Mouse (Mus musculus): ENCODE measurements around the gene Rell1. TPM values are rescaled to one million over a fixed set of nuclear protein-coding genes. Genes with fewer than 3 reads are reported as not detected.

Rell1 gene
- polyA plus RNA-seq, 1 experiment from 2014 or later = 24.0 TPM

GRCm38 (mm10) chr5:63949195-63949594, 19.5 kb downstream of the Rell1 start:
- Histone ChIP-seq H3K4me3 (replicated peaks) (no peak overlapping the region), H3K36me3 (no peaks in the 10 kb centered on the region), H3K27ac (peak overlapping the region; percentile 61), H3K4me2 (no peak overlapping the region), H3K9ac (no peak overlapping the region), H3K4me1 (peaks cover 61% of the 10 kb centered on the region), H3K27me3 (no peaks in the 10 kb centered on the region), H3K9me3 (replicated peaks) (no peaks in the 10 kb centered on the region)
- WGBS = 13% methylated on average over 3 of the region's 3 CpGs
- ATAC-seq (replicated peaks; ENCODE audit: low FRiP score) = peak; percentile 63; the same call in 1 of the 2 replicates

- H3K9me3 ChIP-seq (replicated peaks) = no peaks in the 10 kb centered on the region
Measured at GRCm38 (mm10) chr5:63947526-63947925, 21.2 kb downstream of the Rell1 start.

GRCm38 (mm10) chr5:63943291-63943690, 25.4 kb downstream of the Rell1 start:
- Histone ChIP-seq H3K27ac (no peak overlapping the region), H3K27me3 (no peaks in the 10 kb centered on the region), H3K4me2 (no peak overlapping the region), H3K9me3 (replicated peaks) (no peaks in the 10 kb centered on the region), H3K4me3 (replicated peaks) (no peak overlapping the region), H3K4me1 (peaks cover 14% of the 10 kb centered on the region), H3K9ac (no peak overlapping the region), H3K36me3 (no peaks in the 10 kb centered on the region)
- ATAC-seq (replicated peaks; ENCODE audit: low FRiP score) = no peak
- 91% methylated on average over 9 of the region's 9 CpGs for WGBS

More at GRCm38 (mm10) chr5:63947526-63947925, 21.2 kb downstream of the Rell1 start:
- no peak overlapping the region for H3K27ac ChIP-seq
- H3K4me2 ChIP-seq = no peak overlapping the region
- H3K4me1 ChIP-seq = peaks cover 48% of the 10 kb centered on the region
- no peaks in the 10 kb centered on the region for H3K27me3 ChIP-seq
- 60% methylated on average over 8 of the region's 8 CpGs for WGBS
- no peaks in the 10 kb centered on the region for H3K36me3 ChIP-seq
- no peak overlapping the region for H3K4me3 ChIP-seq (replicated peaks)
- ATAC-seq (replicated peaks; ENCODE audit: low FRiP score) = no peak
- H3K9ac ChIP-seq = no peak overlapping the region

GRCm38 (mm10) chr5:63941891-63942290, 26.8 kb downstream of the Rell1 start:
- 67% methylated on average over 5 of the region's 5 CpGs for WGBS
- Histone ChIP-seq H3K27ac (no peak overlapping the region), H3K4me3 (replicated peaks) (no peak overlapping the region), H3K36me3 (peaks cover 4% of the 10 kb centered on the region), H3K4me2 (no peak overlapping the region), H3K27me3 (no peaks in the 10 kb centered on the region), H3K9me3 (replicated peaks) (no peaks in the 10 kb centered on the region), H3K9ac (no peak overlapping the region), H3K4me1 (peaks cover 11% of the 10 kb centered on the region)
- no peak for ATAC-seq (replicated peaks; ENCODE audit: low FRiP score)

GRCm38 (mm10) chr5:63938575-63938974, 30.1 kb downstream of the Rell1 start:
- no peak overlapping the region for H3K27ac ChIP-seq
- ATAC-seq (replicated peaks; ENCODE audit: low FRiP score) = no peak
- no peak overlapping the region for H3K4me3 ChIP-seq (replicated peaks)
- H3K36me3 ChIP-seq = peaks cover 28% of the 10 kb centered on the region
- no peaks in the 10 kb centered on the region for H3K9me3 ChIP-seq (replicated peaks)
- no peak overlapping the region for H3K4me2 ChIP-seq
- peaks cover 16% of the 10 kb centered on the region for H3K4me1 ChIP-seq
- no peak overlapping the region for H3K9ac ChIP-seq
- WGBS = 81% methylated on average over 4 of the region's 4 CpGs
- no peaks in the 10 kb centered on the region for H3K27me3 ChIP-seq

- Histone ChIP-seq H3K4me1 (peaks cover 29% of the 10 kb centered on the region), H3K9ac (no peak overlapping the region), H3K36me3 (peaks cover 28% of the 10 kb centered on the region), H3K27me3 (no peaks in the 10 kb centered on the region), H3K27ac (no peak overlapping the region), H3K4me2 (no peak overlapping the region), H3K4me3 (replicated peaks) (no peak overlapping the region), H3K9me3 (replicated peaks) (no peaks in the 10 kb centered on the region)
- WGBS = 38% methylated on average over 6 of the region's 6 CpGs
- ATAC-seq (replicated peaks; ENCODE audit: low FRiP score) = peak; percentile 82
Measured at GRCm38 (mm10) chr5:63936740-63937139, 32.0 kb downstream of the Rell1 start.

- WGBS = 88% methylated on average over 6 of the region's 6 CpGs
Measured at GRCm38 (mm10) chr5:63935581-63935980, 33.1 kb downstream of the Rell1 start.

GRCm38 (mm10) chr5:63932829-63933228, 35.9 kb downstream of the Rell1 start:
- Histone ChIP-seq H3K27me3 (no peaks in the 10 kb centered on the region), H3K4me2 (no peak overlapping the region), H3K4me1 (peaks cover 24% of the 10 kb centered on the region), H3K27ac (no peak overlapping the region), H3K36me3 (peaks cover 52% of the 10 kb centered on the region), H3K9ac (no peak overlapping the region), H3K4me3 (replicated peaks) (no peak overlapping the region), H3K9me3 (replicated peaks) (no peaks in the 10 kb centered on the region)
- 0 out of 2 replicates have a peak, but pooled peaks have one; percentile 2 for ATAC-seq (replicated peaks; ENCODE audit: low FRiP score)
- 41% methylated on average over 10 of the region's 10 CpGs for WGBS

More at GRCm38 (mm10) chr5:63935581-63935980, 33.1 kb downstream of the Rell1 start:
- Histone ChIP-seq H3K27ac (no peak overlapping the region), H3K4me1 (peaks cover 24% of the 10 kb centered on the region), H3K27me3 (no peaks in the 10 kb centered on the region), H3K4me2 (no peak overlapping the region), H3K9me3 (replicated peaks) (no peaks in the 10 kb centered on the region), H3K9ac (no peak overlapping the region), H3K36me3 (peaks cover 28% of the 10 kb centered on the region), H3K4me3 (replicated peaks) (no peak overlapping the region)
- no peak for ATAC-seq (replicated peaks; ENCODE audit: low FRiP score)

- Histone ChIP-seq H3K4me2 (no peak overlapping the region), H3K9ac (no peak overlapping the region)
- ATAC-seq (replicated peaks; ENCODE audit: low FRiP score) = no peak
Measured at GRCm38 (mm10) chr5:63930824-63931358, 37.8 kb downstream of the Rell1 start.

GRCm38 (mm10) chr5:63925035-63925628, 43.6 kb downstream of the Rell1 start:
- no peak overlapping the region for H3K9ac ChIP-seq
- no peaks in the 10 kb centered on the region for H3K27me3 ChIP-seq
- H3K4me1 ChIP-seq = no peaks in the 10 kb centered on the region
- H3K27ac ChIP-seq = no peak overlapping the region
- no peak overlapping the region for H3K4me2 ChIP-seq
- no peaks in the 10 kb centered on the region for H3K9me3 ChIP-seq (replicated peaks)
- H3K4me3 ChIP-seq (replicated peaks) = no peak overlapping the region
- 88% methylated on average over 14 of the region's 14 CpGs for WGBS
- peaks cover 55% of the 10 kb centered on the region for H3K36me3 ChIP-seq
- ATAC-seq (replicated peaks; ENCODE audit: low FRiP score) = no peak

More at GRCm38 (mm10) chr5:63930824-63931358, 37.8 kb downstream of the Rell1 start:
- no peak overlapping the region for H3K27ac ChIP-seq
- H3K9me3 ChIP-seq (replicated peaks) = no peaks in the 10 kb centered on the region
- H3K27me3 ChIP-seq = no peaks in the 10 kb centered on the region
- H3K36me3 ChIP-seq = peaks cover 59% of the 10 kb centered on the region
- H3K4me1 ChIP-seq = peaks cover 13% of the 10 kb centered on the region
- no peak overlapping the region for H3K4me3 ChIP-seq (replicated peaks)
- 54% methylated on average over 4 of the region's 4 CpGs for WGBS

GRCm38 (mm10) chr5:63923305-63924025, 45.2 kb downstream of the Rell1 start:
- WGBS = 62% methylated on average over 13 of the region's 13 CpGs
- no peak for ATAC-seq (replicated peaks; ENCODE audit: low FRiP score)

GRCm38 (mm10) chr5:63918201-63918600, 50.5 kb downstream of the Rell1 start:
- H3K4me1 ChIP-seq = peaks cover 4% of the 10 kb centered on the region
- no peak overlapping the region for H3K4me3 ChIP-seq (replicated peaks)
- no peak overlapping the region for H3K4me2 ChIP-seq
- no peaks in the 10 kb centered on the region for H3K9me3 ChIP-seq (replicated peaks)
- 53% methylated on average over 4 of the region's 4 CpGs for WGBS
- no peak overlapping the region for H3K27ac ChIP-seq
- H3K36me3 ChIP-seq = peaks cover 8% of the 10 kb centered on the region; the same call in 1 of the 2 replicates
- H3K9ac ChIP-seq = no peak overlapping the region
- H3K27me3 ChIP-seq = no peaks in the 10 kb centered on the region
- ATAC-seq (replicated peaks; ENCODE audit: low FRiP score) = 0 out of 2 replicates have a peak, but pooled peaks have one; percentile 29

More at GRCm38 (mm10) chr5:63923305-63924025, 45.2 kb downstream of the Rell1 start:
- Histone ChIP-seq H3K4me3 (replicated peaks) (no peak overlapping the region), H3K9me3 (replicated peaks) (no peaks in the 10 kb centered on the region), H3K4me1 (no peaks in the 10 kb centered on the region), H3K36me3 (peaks cover 43% of the 10 kb centered on the region), H3K9ac (no peak overlapping the region), H3K4me2 (no peak overlapping the region), H3K27me3 (no peaks in the 10 kb centered on the region), H3K27ac (no peak overlapping the region)
